Mouse (Mus musculus): Measurements from ENCODE around the gene Prkg2. TPM values are rescaled to one million over a fixed set of nuclear protein-coding genes. Genes with fewer than 3 reads are reported as not detected.

Prkg2 gene
- total RNA-seq, 1 experiment, result 1.8 TPM

GRCm38 (mm10) chr5:98939116-98939515 is 98.0 kb downstream of the Prkg2 start:
- TF ChIP-seq ZC3H11A (IDR thresholded peaks at IDR 0.05; ENCODE audit: borderline replicate concordance, low read depth, low read length) (no peak), CHD2 (IDR thresholded peaks at IDR 0.05; ENCODE audit: low read depth, low read length) (no peak), HCFC1 (IDR thresholded peaks at IDR 0.05; ENCODE audit: borderline replicate concordance, insufficient read depth, low read length) (no peak), ZNF384 (IDR thresholded peaks at IDR 0.05; ENCODE audit: low read depth, low read length) (no peak), MAFK (IDR thresholded peaks at IDR 0.05; ENCODE audit: insufficient read depth, low read depth, low read length) (no peak)
- H3K9me3 ChIP-seq (ENCODE audit: control insufficient read depth, insufficient read depth, low read depth, low read length), result no peaks in the 10 kb centered on the region
- DNase-seq (ENCODE audit: low read depth, low spot score), result no peak
- H3K9ac ChIP-seq (ENCODE audit: insufficient read depth, low read depth, low read length, poor library complexity, severe bottlenecking), result no peak overlapping the region
- no peaks in the 10 kb centered on the region for H3K36me3 ChIP-seq (ENCODE audit: control insufficient read depth, insufficient read depth, low read length, poor library complexity, severe bottlenecking)
- in situ Hi-C loops (cut with MboI; ENCODE audit: low sequenced_read_pairs in 2 of 2, unreplicated experiment in 2 of 2), result no loop called here
- no peak overlapping the region for H3K27ac ChIP-seq (ENCODE audit: insufficient read depth, low read depth, low read length, poor library complexity, severe bottlenecking)
- H3K4me3 ChIP-seq (ENCODE audit: insufficient read depth in 1 of 2, low read depth in 1 of 2, low read length in 2 of 2, poor library complexity in 1 of 2, severe bottlenecking in 1 of 2), result no peak overlapping the region
- H3K4me1 ChIP-seq (ENCODE audit: control insufficient read depth in 2 of 2, insufficient read depth in 2 of 2, low read length in 2 of 2, poor library complexity in 1 of 2), result no peaks in the 10 kb centered on the region

- in situ Hi-C loops (cut with MboI; ENCODE audit: low sequenced_read_pairs in 2 of 2, unreplicated experiment in 2 of 2), result no loop called here
- DNase-seq (ENCODE audit: low read depth, low spot score), result no peak
- no peaks in the 10 kb centered on the region for H3K36me3 ChIP-seq (ENCODE audit: control insufficient read depth, insufficient read depth, low read length, poor library complexity, severe bottlenecking)
- H3K4me3 ChIP-seq (ENCODE audit: insufficient read depth in 1 of 2, low read depth in 1 of 2, low read length in 2 of 2, poor library complexity in 1 of 2, severe bottlenecking in 1 of 2), result no peak overlapping the region
- no peak overlapping the region for H3K27ac ChIP-seq (ENCODE audit: insufficient read depth, low read depth, low read length, poor library complexity, severe bottlenecking)
- H3K9me3 ChIP-seq (ENCODE audit: control insufficient read depth, insufficient read depth, low read depth, low read length), result no peaks in the 10 kb centered on the region
- no peaks in the 10 kb centered on the region for H3K4me1 ChIP-seq (ENCODE audit: control insufficient read depth in 2 of 2, insufficient read depth in 2 of 2, low read length in 2 of 2, poor library complexity in 1 of 2)
- TF ChIP-seq MAFK (IDR thresholded peaks at IDR 0.05; ENCODE audit: insufficient read depth, low read depth, low read length) (no peak), HCFC1 (IDR thresholded peaks at IDR 0.05; ENCODE audit: borderline replicate concordance, insufficient read depth, low read length) (no peak), CHD2 (IDR thresholded peaks at IDR 0.05; ENCODE audit: low read depth, low read length) (no peak), ZC3H11A (IDR thresholded peaks at IDR 0.05; ENCODE audit: borderline replicate concordance, low read depth, low read length) (no peak), ZNF384 (IDR thresholded peaks at IDR 0.05; ENCODE audit: low read depth, low read length) (no peak)
- H3K9ac ChIP-seq (ENCODE audit: insufficient read depth, low read depth, low read length, poor library complexity, severe bottlenecking), result no peak overlapping the region
These were observed 99.3 kb downstream of the Prkg2 start for GRCm38 (mm10) chr5:98937879-98938278.

GRCm38 (mm10) chr5:98936650-98937049 is 100.5 kb downstream of the Prkg2 start:
- DNase-seq (ENCODE audit: low read depth, low spot score), result no peak
- no peak overlapping the region for H3K4me3 ChIP-seq (ENCODE audit: insufficient read depth in 1 of 2, low read depth in 1 of 2, low read length in 2 of 2, poor library complexity in 1 of 2, severe bottlenecking in 1 of 2)
- in situ Hi-C loops (cut with MboI; ENCODE audit: low sequenced_read_pairs in 2 of 2, unreplicated experiment in 2 of 2), result no loop called here

GRCm38 (mm10) chr5:98935930-98936329 is 101.2 kb downstream of the Prkg2 start:
- Histone ChIP-seq H3K9me3 (ENCODE audit: control insufficient read depth, insufficient read depth, low read depth, low read length) (no peaks in the 10 kb centered on the region), H3K36me3 (ENCODE audit: control insufficient read depth, insufficient read depth, low read length, poor library complexity, severe bottlenecking) (no peaks in the 10 kb centered on the region), H3K4me3 (ENCODE audit: insufficient read depth in 1 of 2, low read depth in 1 of 2, low read length in 2 of 2, poor library complexity in 1 of 2, severe bottlenecking in 1 of 2) (no peak overlapping the region), H3K9ac (ENCODE audit: insufficient read depth, low read depth, low read length, poor library complexity, severe bottlenecking) (no peak overlapping the region), H3K4me1 (ENCODE audit: control insufficient read depth in 2 of 2, insufficient read depth in 2 of 2, low read length in 2 of 2, poor library complexity in 1 of 2) (no peaks in the 10 kb centered on the region), H3K27ac (ENCODE audit: insufficient read depth, low read depth, low read length, poor library complexity, severe bottlenecking) (no peak overlapping the region)
- in situ Hi-C loops (cut with MboI; ENCODE audit: low sequenced_read_pairs in 2 of 2, unreplicated experiment in 2 of 2), result no loop called here
- no peak for DNase-seq (ENCODE audit: low read depth, low spot score)
- TF ChIP-seq ZC3H11A (IDR thresholded peaks at IDR 0.05; ENCODE audit: borderline replicate concordance, low read depth, low read length) (no peak), MAFK (IDR thresholded peaks at IDR 0.05; ENCODE audit: insufficient read depth, low read depth, low read length) (no peak), ZNF384 (IDR thresholded peaks at IDR 0.05; ENCODE audit: low read depth, low read length) (no peak), HCFC1 (IDR thresholded peaks at IDR 0.05; ENCODE audit: borderline replicate concordance, insufficient read depth, low read length) (no peak), CHD2 (IDR thresholded peaks at IDR 0.05; ENCODE audit: low read depth, low read length) (no peak)

More at GRCm38 (mm10) chr5:98936650-98937049, 100.5 kb downstream of the Prkg2 start:
- Histone ChIP-seq H3K9ac (ENCODE audit: insufficient read depth, low read depth, low read length, poor library complexity, severe bottlenecking) (no peak overlapping the region), H3K9me3 (ENCODE audit: control insufficient read depth, insufficient read depth, low read depth, low read length) (no peaks in the 10 kb centered on the region), H3K4me1 (ENCODE audit: control insufficient read depth in 2 of 2, insufficient read depth in 2 of 2, low read length in 2 of 2, poor library complexity in 1 of 2) (no peaks in the 10 kb centered on the region), H3K27ac (ENCODE audit: insufficient read depth, low read depth, low read length, poor library complexity, severe bottlenecking) (no peak overlapping the region), H3K36me3 (ENCODE audit: control insufficient read depth, insufficient read depth, low read length, poor library complexity, severe bottlenecking) (no peaks in the 10 kb centered on the region)
- TF ChIP-seq ZC3H11A (IDR thresholded peaks at IDR 0.05; ENCODE audit: borderline replicate concordance, low read depth, low read length) (no peak), ZNF384 (IDR thresholded peaks at IDR 0.05; ENCODE audit: low read depth, low read length) (0 out of 2 replicates have a peak, but pooled peaks have one; percentile 46)

GRCm38 (mm10) chr5:98922921-98923320 is 114.2 kb downstream of the Prkg2 start:
- Histone ChIP-seq H3K27ac (ENCODE audit: insufficient read depth, low read depth, low read length, poor library complexity, severe bottlenecking) (no peak overlapping the region), H3K9me3 (ENCODE audit: control insufficient read depth, insufficient read depth, low read depth, low read length) (no peaks in the 10 kb centered on the region), H3K4me1 (ENCODE audit: control insufficient read depth in 2 of 2, insufficient read depth in 2 of 2, low read length in 2 of 2, poor library complexity in 1 of 2) (peaks cover 2 to 4% of the 10 kb centered on the region in 2 experiments; a peak in 2 of 4 replicates), H3K36me3 (ENCODE audit: control insufficient read depth, insufficient read depth, low read length, poor library complexity, severe bottlenecking) (no peaks in the 10 kb centered on the region), H3K9ac (ENCODE audit: insufficient read depth, low read depth, low read length, poor library complexity, severe bottlenecking) (no peak overlapping the region), H3K4me3 (ENCODE audit: insufficient read depth in 1 of 2, low read depth in 1 of 2, low read length in 2 of 2, poor library complexity in 1 of 2, severe bottlenecking in 1 of 2) (no peak overlapping the region)
- TF ChIP-seq MAFK (IDR thresholded peaks at IDR 0.05; ENCODE audit: insufficient read depth, low read depth, low read length), result no peak
- no peak for TF ChIP-seq HCFC1 (IDR thresholded peaks at IDR 0.05; ENCODE audit: borderline replicate concordance, insufficient read depth, low read length)
- TF ChIP-seq ZNF384 (IDR thresholded peaks at IDR 0.05; ENCODE audit: low read depth, low read length), result no peak
- no peak for TF ChIP-seq CHD2 (IDR thresholded peaks at IDR 0.05; ENCODE audit: low read depth, low read length)
- TF ChIP-seq ZC3H11A (IDR thresholded peaks at IDR 0.05; ENCODE audit: borderline replicate concordance, low read depth, low read length), result no peak
- in situ Hi-C loops (cut with MboI; ENCODE audit: low sequenced_read_pairs in 2 of 2, unreplicated experiment in 2 of 2), result no loop called here
- no peak for DNase-seq (ENCODE audit: low read depth, low spot score)
